Mouse (Mus musculus) cerebellum, adult 11-12 months (tissue): ENCODE results near the gene Casz1.

Experiments
- DNase-seq: peaks from one replicate; pipeline ENCODE4 v3.0.0; 2022

The Casz1 gene

GRCm38 (mm10) chr4:148847636-148848035 lies 43.4 kb downstream of the Casz1 start:
- DNase-seq: no peak

GRCm38 (mm10) chr4:148849437-148849836 lies 45.2 kb downstream of the Casz1 start:
- no peak for DNase-seq

GRCm38 (mm10) chr4:148853057-148853456 lies 48.8 kb downstream of the Casz1 start:
- no peak for DNase-seq

- no peak for DNase-seq
These were observed 49.9 kb downstream of the Casz1 start for GRCm38 (mm10) chr4:148854093-148854492.

- no peak for DNase-seq
These were observed 51.3 kb downstream of the Casz1 start for GRCm38 (mm10) chr4:148855527-148855926.

GRCm38 (mm10) chr4:148856216-148856615 lies 52.0 kb downstream of the Casz1 start:
- DNase-seq: no peak

GRCm38 (mm10) chr4:148857398-148858084 lies 53.3 kb downstream of the Casz1 start:
- no peak for DNase-seq

- no peak for DNase-seq
These were observed 54.0 kb downstream of the Casz1 start for GRCm38 (mm10) chr4:148858194-148858593.

- no peak for DNase-seq
These were observed 55.2 kb downstream of the Casz1 start for GRCm38 (mm10) chr4:148859415-148859814.

- no peak for DNase-seq
These were observed 55.8 kb downstream of the Casz1 start for GRCm38 (mm10) chr4:148859906-148860491.

- no peak for DNase-seq
These were observed 56.4 kb downstream of the Casz1 start for GRCm38 (mm10) chr4:148860636-148861035.

- no peak for DNase-seq
These were observed 62.7 kb downstream of the Casz1 start for GRCm38 (mm10) chr4:148866812-148867470.

- DNase-seq: peak; percentile 36
These were observed 63.6 kb downstream of the Casz1 start for GRCm38 (mm10) chr4:148867721-148868397.

GRCm38 (mm10) chr4:148869566-148869965 lies 65.3 kb downstream of the Casz1 start:
- DNase-seq: peak; percentile 75

GRCm38 (mm10) chr4:148870496-148870895 lies 66.3 kb downstream of the Casz1 start:
- DNase-seq: no peak

- DNase-seq: peak; percentile 84
These were observed 67.6 kb downstream of the Casz1 start for GRCm38 (mm10) chr4:148871751-148872334.

GRCm38 (mm10) chr4:148872372-148872771 lies 68.1 kb downstream of the Casz1 start:
- no peak for DNase-seq

GRCm38 (mm10) chr4:148872783-148873182 lies 68.6 kb downstream of the Casz1 start:
- DNase-seq: no peak

- no peak for DNase-seq
These were observed 71.9 kb downstream of the Casz1 start for GRCm38 (mm10) chr4:148876166-148876565.

- DNase-seq: no peak
These were observed 72.6 kb downstream of the Casz1 start for GRCm38 (mm10) chr4:148876867-148877266.

- no peak for DNase-seq
These were observed 74.2 kb downstream of the Casz1 start for GRCm38 (mm10) chr4:148878192-148878983.

- no peak for DNase-seq
These were observed 74.9 kb downstream of the Casz1 start for GRCm38 (mm10) chr4:148878984-148879610.
